Mouse (Mus musculus) midbrain, embryonic 11.5 days (tissue): ENCODE data around the gene Calml3. TPM values are rescaled to one million over a fixed set of nuclear protein-coding genes. Genes with fewer than 3 reads are reported as not detected.

Experiments used
- ATAC-seq: fragments of 200-750 bp; cut with Nextera tagmentation; 2 replicates; pipeline ENCODE4 v1.8.0; 2017; ENCODE audit warnings: moderate TSS enrichment, moderate library complexity; ENCODE audit not compliant: low FRiP score
- DNase-seq: peaks from one replicate; pipeline ENCODE4 v3.0.0; 2015; ENCODE audit warnings: low spot score; ENCODE audit errors: missing footprints
- H3K27ac ChIP-seq: fragments of 300-500 bp; sonication (generic); 2 replicates; pipeline ENCODE4 v1.5.1; 2014; ENCODE audit warnings: low read depth, low read length
- H3K27me3 ChIP-seq: fragments of 300-500 bp; sonication (generic); 2 replicates; pipeline ENCODE4 v1.6.1; 2014; ENCODE audit warnings: mild to moderate bottlenecking, low read length, moderate library complexity, mixed read lengths; ENCODE audit not compliant: control insufficient read depth, insufficient read depth
- H3K36me3 ChIP-seq: fragments of 300-500 bp; sonication (generic); 2 replicates; pipeline ENCODE4 v1.6.1; 2014; ENCODE audit warnings: mild to moderate bottlenecking, low read length, moderate library complexity, mixed read lengths; ENCODE audit not compliant: control insufficient read depth, insufficient read depth
- H3K4me1 ChIP-seq: fragments of 300-500 bp; sonication (generic); 2 replicates; pipeline ENCODE4 v1.6.1; 2014; ENCODE audit warnings: low read length; ENCODE audit not compliant: control insufficient read depth, insufficient read depth
- H3K4me2 ChIP-seq: fragments of 300-500 bp; sonication (generic); 2 replicates; pipeline ENCODE4 v1.6.1; 2014; ENCODE audit warnings: mild to moderate bottlenecking, moderate library complexity
- H3K4me3 ChIP-seq: fragments of 300-500 bp; sonication (generic); 2 replicates; pipeline ENCODE4 v1.5.1; 2014; ENCODE audit warnings: low read depth, low read length
- H3K9ac ChIP-seq: fragments of 300-500 bp; sonication (generic); 2 replicates; pipeline ENCODE4 v1.6.1; 2014; ENCODE audit warnings: low read length
- H3K9me3 ChIP-seq: fragments of 300-500 bp; sonication (generic); 2 replicates; pipeline ENCODE4 v1.6.1; 2016; ENCODE audit warnings: low read length; ENCODE audit not compliant: control insufficient read depth
- WGBS: fragments of 180-500 bp; shearing (Covaris S2); extraction: QIAGEN DNeasy Blood & Tissue Kit; methylation state at CpG from one replicate; pipeline ENCODE4 v1.1.7; 2014; 5-methylcytosine and 5-hydroxymethylcytosine counted together
- polyA plus RNA-seq: library from polyadenylated mRNA; unstranded; fragments of >200 nt; fragmentation: Nextera tagmentation; extraction: Ambion mirVana; gene quantifications from 2 replicates; pipeline ENCODE4 v1.2.1, GENCODE M21; 2014

Calml3 gene
- polyA plus RNA-seq, 1 experiment from 2014 or later: not detected

DNA sequence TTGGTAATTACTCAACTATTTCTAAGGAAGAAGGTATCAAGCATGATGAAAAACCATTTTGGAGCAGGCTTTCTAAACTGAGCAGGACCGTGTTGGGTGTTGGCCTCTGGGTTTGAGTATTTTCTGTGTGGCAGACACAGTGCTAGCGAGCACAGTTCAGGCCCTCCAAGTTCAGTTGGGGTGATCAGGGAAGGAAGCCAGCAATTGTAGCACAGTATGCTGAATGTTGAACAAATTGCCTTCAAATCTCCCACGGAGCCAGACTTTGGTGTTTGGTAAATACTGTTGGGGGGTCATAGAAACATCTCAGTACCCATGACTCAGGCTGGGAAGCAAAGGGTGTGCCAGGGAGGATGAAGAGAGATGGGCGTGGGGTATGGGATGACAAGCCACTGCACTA lies 43.0 kb downstream of the Calml3 start:
- H3K9ac ChIP-seq: no peak overlapping the region
- 76% methylated on average over 4 of the region's 4 CpGs for WGBS
- H3K4me1 ChIP-seq: no peaks in the 10 kb centered on the region
- H3K27ac ChIP-seq: no peak overlapping the region
- DNase-seq: no peak
- no peaks in the 10 kb centered on the region for H3K9me3 ChIP-seq
- no peak overlapping the region for H3K4me2 ChIP-seq
- no peaks in the 10 kb centered on the region for H3K27me3 ChIP-seq
- no peak overlapping the region for H3K4me3 ChIP-seq
- no peak for ATAC-seq
- H3K36me3 ChIP-seq: no peaks in the 10 kb centered on the region

DNA sequence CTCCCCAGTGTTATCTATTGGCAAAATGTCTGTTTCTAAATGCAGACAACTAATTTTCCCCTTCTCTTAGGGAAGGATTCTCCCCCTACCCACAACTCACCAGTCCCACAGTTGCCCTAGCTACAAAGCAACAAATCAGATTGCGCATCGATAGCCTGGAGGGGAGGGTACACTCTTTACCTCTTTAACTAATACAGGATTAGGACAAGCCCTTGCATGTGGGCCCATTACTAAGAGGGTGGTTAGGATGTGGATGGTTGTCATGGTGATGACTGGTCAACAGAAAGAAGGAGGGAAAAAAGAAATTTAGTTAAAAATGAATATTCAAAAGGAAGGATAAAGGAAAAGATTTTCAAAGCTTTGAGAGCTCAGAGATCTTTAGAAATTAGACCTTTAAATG lies 45.8 kb downstream of the Calml3 start:
- WGBS: 59% methylated on average over 2 of the region's 2 CpGs
- H3K9ac ChIP-seq: no peak overlapping the region
- no peak for ATAC-seq

DNA sequence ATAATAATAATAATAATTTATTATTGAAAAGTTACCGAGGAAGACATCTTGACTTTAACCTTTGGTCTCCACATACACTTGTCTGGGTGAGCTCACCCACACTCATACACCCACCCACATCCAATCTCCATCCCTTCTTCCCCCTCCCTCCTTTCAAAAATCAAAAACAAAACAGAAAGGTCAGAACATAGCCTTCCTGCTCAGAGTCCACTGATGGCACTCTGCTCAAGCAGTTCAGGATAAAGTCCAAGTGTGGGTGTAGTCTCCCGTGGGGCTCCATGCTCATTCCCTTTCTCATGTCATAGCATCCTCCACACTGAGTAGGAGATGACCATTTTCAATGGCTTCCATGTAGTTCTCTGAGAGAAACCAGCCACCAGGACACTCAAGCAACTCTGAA lies 50.8 kb downstream of the Calml3 start:
- ATAC-seq (no peak), DNase-seq (no peak)
- H3K27ac ChIP-seq: no peak overlapping the region
- no peaks in the 10 kb centered on the region for H3K4me1 ChIP-seq
- no peaks in the 10 kb centered on the region for H3K9me3 ChIP-seq
- no peak overlapping the region for H3K4me3 ChIP-seq
- WGBS: 89% methylated on average over 2 of the region's 2 CpGs
- no peaks in the 10 kb centered on the region for H3K36me3 ChIP-seq
- no peak overlapping the region for H3K9ac ChIP-seq
- no peak overlapping the region for H3K4me2 ChIP-seq
- no peaks in the 10 kb centered on the region for H3K27me3 ChIP-seq

More for the DNA sequence above, 45.8 kb downstream of the Calml3 start:
- Histone ChIP-seq H3K4me3 (no peak overlapping the region), H3K36me3 (no peaks in the 10 kb centered on the region), H3K27ac (no peak overlapping the region), H3K27me3 (no peaks in the 10 kb centered on the region), H3K4me2 (no peak overlapping the region), H3K9me3 (no peaks in the 10 kb centered on the region), H3K4me1 (no peaks in the 10 kb centered on the region)
- DNase-seq: no peak

Other genes starting within 250 kb of the Calml3 start
- gene Fam208b, start 193.2 kb downstream of the Calml3 start, polyA plus RNA-seq: 20.5 and 24.6 TPM in 2 replicates
- 9.6 and 9.7 TPM in 2 replicates for gene Asb13, start 170.3 kb downstream of the Calml3 start, polyA plus RNA-seq
- not detected in 2 replicates for gene Calm4, start 33.4 kb upstream of the Calml3 start, polyA plus RNA-seq
- gene Calm5, start 49.9 kb upstream of the Calml3 start, polyA plus RNA-seq: not detected in 2 replicates
- 31.0 TPM in 2 replicates for gene Net1, start 113.9 kb upstream of the Calml3 start, polyA plus RNA-seq
- gene Tubal3, start 114.0 kb upstream of the Calml3 start, polyA plus RNA-seq: 0.07 TPM in 1 of 2 replicates, not detected in the other
- not detected in 2 replicates for gene Ucn3, start 141.0 kb upstream of the Calml3 start, polyA plus RNA-seq
- gene Akr1c14, start 244.7 kb upstream of the Calml3 start, polyA plus RNA-seq: 0.10 and 0.33 TPM in 2 replicates